Mouse (Mus musculus): ENCODE data around the gene Stx6.

DNA sequence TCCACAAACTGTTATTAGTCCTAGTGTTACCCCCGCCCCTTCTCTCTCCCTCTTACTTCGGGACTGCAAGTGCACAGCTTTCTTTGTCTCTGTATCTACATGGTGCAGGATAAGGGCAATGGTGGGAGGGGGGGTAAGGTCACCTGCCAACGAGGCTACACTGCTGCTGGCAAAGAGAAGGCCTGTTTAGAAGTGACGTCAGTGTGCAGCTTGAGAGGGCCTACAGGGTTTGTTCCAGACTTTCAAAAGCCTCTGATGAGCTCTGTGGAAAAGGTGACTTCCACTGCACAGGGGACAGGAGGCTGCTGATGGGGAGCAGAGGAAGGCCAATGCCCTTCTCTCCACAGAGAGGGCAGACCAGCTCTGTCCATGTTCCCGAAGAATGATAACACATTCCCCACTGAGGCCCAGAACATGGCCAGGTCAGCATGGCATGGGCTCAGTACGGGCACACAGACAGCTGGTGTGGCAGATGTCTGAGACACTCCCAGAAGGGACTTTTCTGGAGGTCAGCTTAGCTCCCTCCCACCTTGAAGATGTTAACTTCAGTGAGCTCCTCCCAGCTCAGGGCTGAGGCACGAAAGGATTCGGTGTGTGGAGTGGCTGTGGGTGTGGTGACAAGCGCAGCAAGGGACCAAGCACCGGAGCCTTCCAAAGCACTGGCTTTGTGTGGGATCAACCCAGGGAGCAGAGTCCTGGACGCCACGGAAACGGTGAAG lies 78.0 kb downstream of the Stx6 start:
- no peak for TF ChIP-seq CTCF (IDR thresholded peaks at IDR 0.05; ENCODE audit: extremely low read depth, insufficient read length, insufficient replicate concordance, low read depth, low read length)
- TF ChIP-seq POLR2A (IDR thresholded peaks at IDR 0.05; ENCODE audit: low read depth, low read length), result no peak
